Mouse (Mus musculus) urinary bladder, postnatal 4 days (tissue): Measurements from ENCODE around the gene Tcaf1.

Experiments used
- DNase-seq, 2 experiments: peaks; one replicate each; pipeline ENCODE4 v3.0.0; 2021 to 2022; ENCODE audit warnings: low spot score in 2 of 2

Gene Tcaf1

GRCm38 (mm10) chr6:42709291-42710211, at the start of gene Tcaf1:
Gene Tcaf1, minus strand, starts transcription at chr6:42710088.
- peak; percentile 77 to 79 for DNase-seq

DNA sequence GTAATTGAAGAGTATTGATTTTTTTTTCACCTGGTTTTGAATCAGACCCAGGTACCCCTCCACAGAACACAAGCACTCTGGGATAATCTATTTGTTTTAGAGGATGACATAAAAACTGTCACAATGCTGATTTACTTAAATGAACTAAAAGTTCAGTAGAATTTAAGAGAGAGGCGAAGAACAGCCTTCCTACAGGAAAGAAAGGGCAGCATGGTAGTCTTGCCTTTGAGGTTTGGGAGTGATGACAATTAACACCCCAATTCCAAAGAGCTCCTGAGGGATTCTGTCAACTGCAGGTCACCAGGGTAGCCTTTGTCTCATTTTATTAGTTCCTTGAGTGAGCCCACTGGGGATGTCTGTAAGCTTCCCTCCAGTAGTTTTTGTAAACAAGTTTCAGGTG, 46.2 kb upstream of the Tcaf1 start, which contains the start of gene Olfr38:
Gene Olfr38, plus strand, starts transcription at position 301 of the 400 bp plus-strand sequence.
- DNase-seq, result no peak

GRCm38 (mm10) chr6:42747846-42748245, 38.0 kb upstream of the Tcaf1 start:
- no peak for DNase-seq

DNA sequence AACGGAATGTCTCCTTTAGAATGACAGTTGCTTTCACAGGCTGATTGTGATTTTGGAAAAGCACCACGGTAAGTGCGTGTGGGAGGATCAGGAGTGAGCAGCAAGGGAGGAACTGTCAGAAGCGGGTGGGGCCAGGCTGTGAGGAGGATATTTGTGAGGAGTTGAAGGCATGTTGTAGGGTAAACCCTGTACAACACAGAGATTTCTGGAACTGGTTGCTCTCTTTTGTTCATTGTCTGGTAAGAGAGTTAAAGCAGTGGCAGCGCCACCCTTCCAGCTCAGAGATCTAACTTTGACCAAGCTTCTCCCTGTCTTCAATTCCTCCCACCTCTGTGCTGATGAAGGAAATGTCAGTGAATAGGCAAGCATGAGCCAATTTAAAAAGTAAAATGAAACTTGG, 32.4 kb upstream of the Tcaf1 start:
- DNase-seq, result no peak

DNA sequence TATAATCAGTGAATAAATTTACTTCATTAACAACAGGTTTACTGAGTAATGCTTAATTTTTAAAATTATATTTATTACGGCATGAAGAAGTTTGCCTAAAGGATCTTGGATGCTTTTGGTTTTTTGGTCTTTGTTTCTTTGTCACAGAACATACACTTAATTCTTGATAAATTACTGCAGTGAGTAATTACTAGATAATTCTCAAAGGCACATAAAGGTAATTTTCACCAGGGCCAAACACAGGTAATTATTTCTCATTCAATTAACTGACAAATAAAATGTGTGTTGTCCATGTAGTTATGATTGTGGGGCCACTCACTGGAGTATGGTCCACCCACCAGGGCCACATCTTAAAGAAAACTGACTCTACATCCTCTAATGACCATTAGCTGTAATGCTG, 29.2 kb upstream of the Tcaf1 start, which contains the start of gene Olfr453:
Gene Olfr453, plus strand, starts transcription at position 301 of the 400 bp plus-strand sequence.
- DNase-seq, result no peak

GRCm38 (mm10) chr6:42717973-42718372, 8.1 kb upstream of the Tcaf1 start:
- DNase-seq, result no peak

DNA sequence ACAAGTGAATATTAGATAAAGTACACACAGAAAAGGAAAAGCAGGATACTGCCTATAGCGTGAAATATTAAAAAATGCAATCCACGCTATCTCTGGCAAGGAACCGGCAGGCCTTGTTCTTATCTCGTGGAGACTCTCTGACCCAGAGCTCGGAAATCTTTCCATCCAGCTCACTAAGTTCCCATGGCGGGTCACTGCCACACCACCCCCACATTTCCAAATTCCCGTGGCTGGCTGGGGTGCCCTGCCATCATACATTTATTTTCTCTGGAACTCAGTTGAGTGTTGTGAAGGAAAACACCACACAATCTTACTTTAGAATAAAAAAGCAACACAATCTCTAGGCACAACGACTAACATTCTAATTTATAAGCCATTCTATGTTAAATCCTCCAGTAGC, 4.8 kb upstream of the Tcaf1 start:
- no peak for DNase-seq

DNA sequence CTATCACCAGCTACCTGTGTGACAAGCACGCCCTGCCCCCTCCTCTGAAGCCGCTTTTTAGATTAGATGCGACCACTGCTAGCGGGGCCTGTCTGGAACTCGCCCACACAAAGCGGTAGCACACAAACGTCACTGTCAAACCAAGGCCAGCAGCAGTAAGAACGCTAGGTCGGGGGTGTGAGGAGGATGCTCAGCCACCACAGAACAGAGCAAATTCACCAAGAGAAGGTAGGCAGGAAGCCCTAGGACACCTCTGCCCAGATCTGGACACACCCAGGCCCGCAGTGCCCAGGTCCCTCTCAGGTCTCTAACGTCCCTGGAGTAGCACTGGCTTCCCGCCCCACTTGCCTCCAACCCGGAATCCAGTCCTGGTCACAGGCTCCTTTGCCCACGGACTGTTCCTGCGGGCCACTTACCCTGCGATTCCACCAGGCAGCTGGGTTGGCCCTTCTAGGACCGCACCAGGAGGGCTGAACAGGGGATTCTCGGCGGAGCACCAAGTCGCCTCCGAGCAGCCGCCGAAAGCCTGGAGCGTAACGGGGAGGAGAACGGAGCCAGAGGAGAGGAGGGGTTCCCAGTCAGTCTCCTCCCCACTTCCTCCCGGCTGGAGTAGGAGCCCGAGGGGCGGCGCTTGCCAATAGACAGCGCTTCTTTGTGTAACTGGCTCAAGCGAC, 17.2 kb downstream of the Tcaf1 start:
- DNase-seq, result peak; percentile 72 to 83

DNA sequence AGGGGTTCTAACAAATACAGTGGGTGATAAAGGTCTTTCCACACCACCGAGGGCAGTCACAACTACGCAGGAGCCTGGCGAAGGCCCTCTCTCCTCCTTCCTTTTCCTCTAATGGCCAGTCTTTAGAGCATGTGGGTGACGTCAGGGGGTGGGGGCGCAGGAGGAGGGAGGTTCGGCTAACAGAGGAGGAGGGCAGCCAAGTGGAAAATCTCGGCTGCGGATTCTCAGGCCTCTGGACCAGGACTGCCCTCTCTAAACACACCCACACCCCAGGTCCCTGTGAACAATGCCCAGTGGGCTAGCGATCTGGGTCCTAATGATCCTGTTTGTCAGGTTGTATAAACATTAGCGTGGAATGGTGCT, 17.8 kb downstream of the Tcaf1 start:
- DNase-seq, result peak; percentile 72 to 87

DNA sequence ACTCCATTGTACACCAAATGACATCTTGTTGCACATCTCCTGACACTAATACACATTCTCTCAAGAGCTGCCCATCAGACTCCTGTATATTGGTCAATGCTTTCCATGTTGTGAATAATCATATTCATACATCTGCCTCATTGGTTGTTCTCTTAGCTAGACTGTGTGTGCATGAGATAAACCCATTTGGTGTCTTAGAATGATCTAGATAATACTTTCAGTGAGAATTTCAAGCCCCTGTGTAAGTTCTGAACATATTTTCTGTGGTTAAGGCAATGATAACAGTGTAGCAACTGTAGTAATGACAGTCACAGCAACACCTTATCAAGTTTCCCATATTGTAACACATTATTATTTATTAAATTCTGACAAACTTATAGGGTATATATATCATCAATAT, 20.1 kb downstream of the Tcaf1 start:
- no peak for DNase-seq

- DNase-seq, result no peak
These were observed 22.0 kb downstream of the Tcaf1 start for GRCm38 (mm10) chr6:42687907-42688306.

DNA sequence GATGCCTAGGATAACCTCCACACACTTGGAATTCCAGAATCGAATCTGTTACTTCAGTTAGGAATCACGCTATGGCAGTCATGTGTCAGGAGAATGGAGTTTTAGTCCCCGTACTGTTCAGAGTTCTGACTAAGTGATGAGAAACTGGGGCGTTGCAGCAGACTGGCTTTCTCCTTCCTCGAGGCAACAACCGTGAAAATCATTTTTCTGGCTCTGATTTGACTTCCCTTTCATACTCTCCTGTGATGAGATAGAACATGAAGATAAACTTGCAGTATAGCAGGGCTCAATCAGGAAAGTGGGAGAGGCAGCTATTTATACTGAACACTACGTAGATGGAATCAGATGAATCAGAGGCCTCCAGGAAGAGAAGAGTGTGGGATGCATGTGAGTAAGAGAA, 29.8 kb downstream of the Tcaf1 start:
- no peak for DNase-seq

- no peak for DNase-seq
These were observed 33.9 kb downstream of the Tcaf1 start for GRCm38 (mm10) chr6:42676011-42676410.

GRCm38 (mm10) chr6:42671767-42672166, 38.1 kb downstream of the Tcaf1 start:
- no peak for DNase-seq

GRCm38 (mm10) chr6:42667722-42668121, 42.2 kb downstream of the Tcaf1 start:
- DNase-seq, result no peak

- DNase-seq, result no peak
These were observed 48.1 kb downstream of the Tcaf1 start for GRCm38 (mm10) chr6:42661739-42662138.

DNA sequence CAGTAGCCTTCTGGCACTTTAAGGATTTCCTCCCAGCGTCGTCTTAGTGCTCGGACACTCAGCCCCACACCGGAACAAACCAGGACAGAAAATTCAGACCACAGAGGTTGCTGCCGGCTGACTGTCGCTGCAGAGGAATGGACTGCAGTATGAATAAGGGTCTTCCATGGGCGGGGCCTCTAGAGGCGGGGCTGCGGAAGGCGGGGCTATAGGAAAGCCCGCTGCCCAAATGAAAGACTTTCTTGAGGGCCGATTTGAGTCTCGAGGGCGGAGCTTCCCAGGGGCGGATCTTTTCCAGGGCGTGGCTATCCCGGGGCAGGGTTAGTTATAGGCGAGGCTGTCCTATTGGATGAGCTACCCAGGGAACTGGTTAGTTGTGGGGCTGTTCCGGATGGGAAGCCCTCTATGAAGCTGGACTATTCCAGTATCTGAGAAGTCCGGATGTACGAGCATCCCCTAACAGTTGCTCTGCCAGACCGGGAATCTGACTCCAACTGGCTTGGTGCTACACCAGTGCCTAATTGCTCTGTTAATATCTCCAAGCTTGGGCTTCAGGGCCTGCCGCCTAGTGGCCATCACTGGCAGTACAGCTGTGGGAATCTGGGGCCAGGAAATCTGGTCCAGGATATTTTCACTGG, 64.9 kb downstream of the Tcaf1 start, which contains the start of gene Tcaf2:
Gene Tcaf2, minus strand, starts transcription at position 343 of the 638 bp plus-strand sequence.
- DNase-seq, result peak; percentile 83 to 87

DNA sequence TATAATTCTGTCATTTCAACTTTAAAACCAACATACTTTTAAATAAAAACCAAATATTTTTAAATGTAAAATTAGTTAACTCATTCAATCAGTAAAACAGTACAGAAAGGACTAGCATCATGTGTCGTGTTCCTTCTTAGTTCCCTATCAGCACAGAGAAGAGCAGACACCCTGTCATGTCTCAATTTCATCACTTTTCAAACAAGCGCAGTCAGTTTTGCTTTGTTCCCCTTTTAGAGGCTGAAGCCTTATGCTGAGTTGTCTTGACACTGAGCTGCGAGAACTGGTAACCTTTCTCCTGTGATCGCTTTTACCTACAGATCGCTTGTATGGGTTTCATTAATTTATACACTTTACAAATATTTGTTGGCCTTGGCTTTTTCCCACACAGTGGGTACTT, 75.5 kb downstream of the Tcaf1 start:
- no peak for DNase-seq

DNA sequence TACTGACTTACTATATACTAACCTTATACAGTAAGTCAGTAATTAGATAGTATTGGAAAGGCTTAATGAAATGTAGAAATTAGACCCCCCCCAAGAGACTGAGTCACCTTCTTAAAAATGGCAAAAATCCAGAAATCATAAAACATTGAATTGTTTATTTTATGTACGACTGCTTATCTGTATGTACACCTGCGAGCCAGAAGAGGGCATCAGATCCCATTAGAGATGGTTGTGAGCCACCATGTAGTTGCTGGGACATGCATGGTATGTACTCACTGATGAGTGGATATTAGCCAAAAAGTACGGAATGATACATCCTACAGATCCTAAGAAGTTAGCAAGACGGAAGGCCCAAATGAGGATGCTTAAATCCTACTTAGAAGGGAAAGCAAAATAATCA, 78.5 kb downstream of the Tcaf1 start:
- DNase-seq, result no peak
